Mouse (Mus musculus): ENCODE measurements around the gene Lnpk.

DNA sequence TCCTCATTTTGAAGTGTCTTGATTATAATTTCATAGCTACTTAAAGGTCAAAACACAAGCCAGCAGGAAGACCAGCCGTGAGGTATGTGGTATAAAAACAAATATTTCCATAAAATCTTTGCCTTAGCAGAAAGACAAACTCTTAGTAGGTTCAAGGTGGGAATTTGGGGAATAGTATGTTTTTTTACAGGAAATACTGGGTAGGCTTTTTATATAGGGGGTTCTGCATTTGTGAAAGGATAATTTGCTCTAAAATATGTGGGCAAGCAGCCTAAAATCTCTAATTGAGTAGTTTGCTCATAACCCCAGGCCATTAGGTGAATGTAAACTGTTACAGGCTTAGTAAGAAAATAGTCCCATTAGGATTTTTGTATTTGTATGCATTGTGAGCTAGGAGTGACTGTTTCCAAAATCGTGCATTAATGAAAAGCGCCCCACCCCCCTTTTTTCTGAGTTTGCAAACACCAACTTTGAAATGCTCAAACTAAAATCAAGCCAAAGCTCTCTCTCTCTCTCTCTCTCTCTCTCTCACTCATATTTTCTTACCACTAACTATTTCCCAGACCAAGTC is 40.5 kb upstream of the Lnpk start:
- no peak for TF ChIP-seq CTCF (IDR thresholded peaks at IDR 0.05; ENCODE audit: low read depth)
- no peak for TF ChIP-seq EP300 (IDR thresholded peaks at IDR 0.05; ENCODE audit: low read depth)

Measured in liver, embryonic 14.5 days (tissue).